Mouse (Mus musculus) kidney, postnatal 36 days (tissue): Measurements from ENCODE around the gene Rab14.

Source experiments
- DNase-seq, 2 experiments: peaks; one replicate each; pipeline ENCODE4 v3.0.0; 2021 to 2022; ENCODE audit warnings: mixed read lengths in 2 of 2

Gene Rab14

DNA sequence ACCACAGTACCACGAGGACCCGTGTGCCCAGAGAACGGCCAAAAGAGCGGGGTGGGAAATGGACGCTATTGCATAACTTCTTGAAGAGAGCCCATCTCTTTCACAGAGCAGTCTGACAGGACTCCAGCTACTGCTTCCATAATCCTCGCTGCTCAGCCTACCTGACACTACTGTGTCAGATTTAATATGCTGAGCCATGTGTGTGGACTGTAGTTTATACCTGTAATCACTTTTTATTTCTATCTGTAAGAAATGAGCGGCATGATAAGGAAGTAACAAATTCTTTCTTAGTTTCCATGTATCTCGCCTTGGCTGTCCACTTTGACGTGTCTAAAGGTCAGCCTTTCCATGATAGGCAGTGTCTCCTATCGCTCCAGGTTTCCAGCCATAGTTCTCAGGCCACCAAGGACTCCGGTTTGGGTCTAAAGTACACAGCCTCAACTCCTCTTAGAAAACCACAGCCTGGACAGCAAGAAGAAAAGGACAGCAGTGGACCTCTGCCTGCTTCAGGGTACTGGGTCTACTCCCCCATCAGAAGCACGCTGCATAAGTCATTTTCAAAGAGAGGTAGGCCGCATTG is 49.5 kb downstream of the Rab14 start:
- no peak for DNase-seq

DNA sequence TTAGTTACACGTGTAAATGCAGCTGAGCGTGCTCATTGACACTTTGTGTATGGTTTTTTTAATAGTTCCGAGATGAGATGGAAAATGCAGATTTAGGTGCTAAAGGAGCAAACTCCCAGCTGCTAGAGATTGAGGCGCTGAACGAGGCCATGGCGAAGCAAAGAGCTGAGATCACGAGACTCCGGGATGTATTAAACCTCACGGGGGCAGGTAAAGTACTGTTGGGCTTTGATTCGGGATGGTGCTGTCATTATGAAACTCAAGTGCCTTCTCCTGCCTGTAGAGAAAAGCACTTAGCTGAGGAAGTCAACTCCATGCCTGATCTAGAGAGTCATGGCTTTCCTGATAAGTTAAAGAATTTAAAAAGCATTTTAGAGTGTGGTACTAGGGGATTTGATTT is 52.1 kb downstream of the Rab14 start:
- DNase-seq = no peak

DNA sequence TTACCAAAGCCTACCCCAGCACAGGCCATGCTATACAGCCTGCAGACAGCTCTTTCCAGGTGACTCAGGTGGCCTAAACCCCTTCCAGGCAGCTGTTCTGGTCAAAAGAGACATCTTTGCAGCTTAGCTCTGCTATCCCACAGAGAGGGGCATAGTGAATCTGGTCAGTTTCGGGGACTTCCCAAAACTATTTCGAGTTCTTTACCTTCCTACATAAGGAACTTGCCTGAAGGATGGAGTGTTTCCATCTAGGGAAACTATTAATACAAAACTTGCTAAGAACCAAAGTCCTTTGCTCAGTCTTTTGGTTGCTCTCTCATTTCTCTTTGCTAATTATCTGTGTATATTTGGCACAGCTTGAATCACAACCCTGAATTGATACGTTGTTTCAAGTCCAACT is 59.2 kb downstream of the Rab14 start:
- DNase-seq = no peak

DNA sequence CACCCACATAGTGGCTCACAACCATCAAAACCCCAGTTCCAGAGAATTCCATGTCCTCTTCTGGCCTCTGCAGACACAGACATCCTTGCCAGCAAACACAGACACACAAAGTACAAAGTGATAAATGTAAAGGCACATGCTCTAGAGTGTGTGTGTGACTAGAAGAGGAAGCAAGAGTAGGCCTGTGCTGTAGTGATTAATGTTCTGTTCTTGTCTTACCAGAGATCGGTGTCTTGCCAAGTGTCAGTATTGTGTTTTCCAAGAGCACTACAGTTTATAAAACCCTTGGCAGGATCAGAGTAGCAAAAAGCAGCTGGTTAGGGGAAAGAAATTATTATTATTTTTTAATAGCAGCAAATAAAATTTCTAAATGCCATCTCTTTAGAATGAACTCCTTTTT is 62.3 kb downstream of the Rab14 start:
- DNase-seq = no peak

DNA sequence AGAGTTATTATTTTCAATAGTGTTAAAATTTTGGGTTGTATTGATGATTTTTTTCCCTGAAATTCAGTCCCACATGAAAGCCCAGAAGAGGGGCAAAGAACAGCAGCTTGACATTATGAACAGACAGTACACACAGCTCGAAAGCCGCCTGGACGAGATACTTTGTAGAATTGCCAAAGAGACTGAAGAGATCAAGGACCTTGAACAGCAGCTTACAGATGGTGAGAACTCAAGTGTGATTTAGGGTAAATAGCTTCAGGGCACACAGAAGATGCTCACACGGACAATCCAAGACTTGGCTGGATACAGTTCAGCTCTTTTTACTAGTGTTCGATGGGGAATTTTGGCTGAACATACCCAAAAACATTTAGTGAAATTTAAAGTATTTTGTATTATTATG is 67.0 kb downstream of the Rab14 start:
- no peak for DNase-seq

DNA sequence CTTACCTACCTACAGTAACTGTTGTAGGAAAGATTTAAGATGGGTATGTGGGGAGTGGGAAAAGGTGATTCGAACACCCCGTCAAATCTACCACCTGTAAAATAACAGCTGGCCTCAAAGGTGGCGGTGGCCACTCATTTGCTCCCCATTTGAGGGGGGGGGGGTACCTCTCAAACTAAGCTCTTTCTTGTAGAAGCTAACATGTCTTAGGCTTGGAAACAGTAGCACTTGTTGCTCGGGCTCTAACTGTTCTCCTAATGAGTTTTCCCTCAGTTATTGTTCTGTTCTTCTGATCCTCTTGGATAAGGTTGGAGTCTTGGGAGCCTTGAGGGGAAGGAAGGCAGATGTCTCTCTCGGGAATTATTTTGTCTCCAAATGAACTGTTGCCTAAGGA is 68.3 kb downstream of the Rab14 start:
- no peak for DNase-seq

DNA sequence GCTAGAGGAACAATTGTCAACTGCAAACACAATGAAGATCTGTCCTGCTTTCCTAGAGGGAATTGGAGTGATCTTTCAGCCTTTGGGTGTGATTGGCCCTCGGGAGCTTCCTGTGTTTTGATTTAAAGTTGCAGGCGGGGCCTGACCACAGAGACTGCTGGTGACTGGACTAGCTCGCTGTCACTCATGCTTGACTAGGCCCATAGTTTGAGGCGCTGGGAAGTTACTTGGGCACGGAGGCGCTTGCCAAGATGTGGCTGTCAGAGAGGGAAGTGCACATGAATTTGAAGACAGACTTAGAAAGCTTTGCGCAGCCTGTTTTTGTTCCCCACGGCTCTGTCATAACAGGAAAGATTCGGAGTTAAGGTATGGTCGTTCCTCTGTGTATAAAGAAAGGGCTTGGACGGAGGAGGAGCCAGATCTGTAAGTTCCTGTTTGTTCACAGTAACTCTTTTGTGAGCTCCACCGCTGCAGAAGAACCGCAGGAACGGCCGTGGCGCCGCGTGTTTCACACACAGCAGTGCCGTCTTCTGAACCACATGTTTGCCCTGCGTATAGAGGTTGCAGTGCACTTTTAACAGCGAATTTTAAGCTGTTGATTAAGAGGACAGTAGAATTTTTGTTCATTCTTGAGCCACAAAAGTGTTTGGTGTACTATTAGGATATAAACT is 68.8 kb downstream of the Rab14 start:
- DNase-seq = peak; percentile 98

DNA sequence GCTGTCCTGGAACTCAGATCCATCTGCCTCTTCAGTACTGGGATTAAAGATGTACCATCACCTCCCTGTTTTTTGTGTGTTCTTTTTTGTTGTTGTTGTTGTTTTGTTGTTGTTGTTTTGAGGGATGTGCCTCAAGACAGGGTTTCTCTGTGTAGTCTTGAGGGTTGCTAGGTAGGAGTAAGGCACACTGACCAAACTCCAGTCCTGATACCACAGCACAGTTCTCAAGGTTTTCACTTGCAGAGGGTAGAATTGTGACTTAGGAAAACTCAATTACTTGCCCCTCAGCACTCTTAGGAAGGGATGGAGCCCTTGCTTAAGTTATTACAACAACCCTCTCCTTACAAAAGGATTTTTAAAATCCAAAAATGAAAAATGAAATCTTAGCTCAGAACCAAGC is 69.4 kb downstream of the Rab14 start:
- no peak for DNase-seq
